Mouse (Mus musculus) erythroblast, embryonic 14.5 days (primary cell): ENCODE measurements around the gene 2010111I01Rik.

Experiments
- GATA1 ChIP-seq: IDR thresholded peaks from 2 replicates; pipeline ENCODE4 v1.6.1; 2012; ENCODE audit warnings: low read length, inconsistent platforms, mixed read lengths
- TAL1 ChIP-seq: IDR thresholded peaks from 3 replicates; pipeline ENCODE4 v1.6.1; 2012; ENCODE audit warnings: low read length, inconsistent platforms, mixed read lengths

DNA sequence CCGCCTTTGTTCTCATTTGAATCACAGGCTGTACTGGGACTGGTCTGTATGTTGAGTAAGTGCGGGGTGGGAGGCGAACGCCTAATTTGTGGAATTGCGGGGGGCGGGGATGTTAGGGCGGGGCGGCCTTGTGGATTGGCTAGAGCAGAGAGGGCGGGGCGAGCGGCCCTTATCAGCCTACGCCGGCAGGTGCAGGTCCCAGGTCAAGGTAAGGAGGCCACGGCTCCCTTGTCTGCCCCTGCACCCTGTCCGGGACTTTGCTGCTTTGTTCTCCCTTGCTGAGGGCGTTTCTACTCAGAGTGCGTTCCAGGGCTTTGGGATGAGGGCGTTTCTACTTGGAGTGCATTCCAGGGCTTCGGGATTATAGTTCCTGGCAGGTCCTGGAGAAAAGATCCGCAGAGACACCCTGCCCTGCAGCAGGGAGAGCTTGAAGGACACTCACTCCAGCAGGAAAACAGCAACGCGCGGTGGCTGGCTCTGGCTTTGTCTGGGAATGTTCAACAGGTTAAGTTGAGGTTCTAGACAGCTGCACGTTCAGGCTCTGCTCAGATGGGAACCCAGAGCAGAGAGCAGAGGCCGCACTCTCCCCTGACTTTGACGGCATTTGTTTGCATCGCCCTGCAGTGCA is 308.0 kb downstream of the 2010111I01Rik start:
- TF ChIP-seq GATA1: no peak
- TF ChIP-seq TAL1: no peak
